Mouse (Mus musculus) E14TG2a.4 (cell line): ENCODE measurements around the gene Gpr22.

ENCODE experiments used
- CTCF ChIP-seq: conservative IDR thresholded peaks from 2 replicates; pipeline ENCODE4 v1.5.1; 2014; ENCODE audit warnings: low read length
- NANOG ChIP-seq: IDR thresholded peaks from 2 replicates; pipeline ENCODE4 v1.6.1; 2014; ENCODE audit warnings: borderline replicate concordance, low read length, mixed read lengths
- POU5F1 ChIP-seq: IDR thresholded peaks from 2 replicates; pipeline ENCODE4 v1.6.1; 2014; ENCODE audit warnings: low read length, borderline replicate concordance

GRCm38 (mm10) chr12:31665999-31666398 lies 47.7 kb downstream of the Gpr22 start:
- TF ChIP-seq CTCF (no peak), NANOG (no peak), POU5F1 (no peak)
